Mouse (Mus musculus) hindbrain, embryonic 16.5 days (tissue): ENCODE results near the gene Ptprn2. TPM values are rescaled to one million over a fixed set of nuclear protein-coding genes. Genes with fewer than 3 reads are reported as not detected.
A peak's percentile ranks its signal among the peaks of the same experiment; 100 is the strongest.

ENCODE experiments used
- ATAC-seq: fragments of 200-750 bp; cut with Nextera tagmentation; 2 replicates; pipeline ENCODE4 v1.8.0; 2017; ENCODE audit warnings: moderate TSS enrichment, moderate library complexity
- H3K27ac ChIP-seq: fragments of 300-500 bp; sonication (generic); 2 replicates; pipeline ENCODE4 v1.5.1; 2014; ENCODE audit warnings: low read depth, mild to moderate bottlenecking, control low read depth, low read length, moderate library complexity
- H3K27me3 ChIP-seq: fragments of 300-500 bp; sonication (generic); replicated peaks from 2 replicates; pipeline ENCODE4 v1.6.1; 2014; ENCODE audit warnings: low read length; ENCODE audit not compliant: control insufficient read depth, insufficient read depth
- H3K36me3 ChIP-seq: fragments of 300-500 bp; sonication (generic); 2 replicates; pipeline ENCODE4 v1.6.1; 2014; ENCODE audit warnings: mild to moderate bottlenecking, low read length, moderate library complexity, mixed read lengths; ENCODE audit not compliant: control insufficient read depth, insufficient read depth
- H3K4me1 ChIP-seq: fragments of 300-500 bp; sonication (generic); 2 replicates; pipeline ENCODE4 v1.6.1; 2014; ENCODE audit warnings: low read depth, low read length; ENCODE audit not compliant: control insufficient read depth, insufficient read depth
- H3K4me2 ChIP-seq: fragments of 300-500 bp; sonication (generic); 2 replicates; pipeline ENCODE4 v1.6.1; 2014; ENCODE audit warnings: mild to moderate bottlenecking, low read length, control low read depth, moderate library complexity
- H3K4me3 ChIP-seq: fragments of 300-500 bp; sonication (generic); 2 replicates; pipeline ENCODE4 v1.5.1; 2014; ENCODE audit warnings: mild to moderate bottlenecking, low read length, control low read depth, moderate library complexity
- H3K9ac ChIP-seq: fragments of 300-500 bp; sonication (generic); 2 replicates; pipeline ENCODE4 v1.6.1; 2014; ENCODE audit warnings: low read depth, mild to moderate bottlenecking, control low read depth, low read length, moderate library complexity
- H3K9me3 ChIP-seq: fragments of 300-500 bp; sonication (generic); 2 replicates; pipeline ENCODE4 v1.6.1; 2014; ENCODE audit warnings: mild to moderate bottlenecking, low read length, moderate library complexity; ENCODE audit not compliant: control insufficient read depth
- WGBS: fragments of 180-500 bp; shearing (Covaris S2); extraction: QIAGEN DNeasy Blood & Tissue Kit; methylation state at CpG from one replicate; pipeline ENCODE4 v1.1.7; 2014; 5-methylcytosine and 5-hydroxymethylcytosine counted together
- polyA plus RNA-seq: library from polyadenylated mRNA; unstranded; fragments of >200 nt; fragmentation: Nextera tagmentation; extraction: Ambion mirVana; gene quantifications from 2 replicates; pipeline ENCODE4 v1.2.1, GENCODE M21; 2015

Ptprn2 gene
- polyA plus RNA-seq, 1 experiment from 2014 or later, result 11.7 TPM

- WGBS, result 59% methylated on average over 9 of the region's 9 CpGs
- H3K27ac ChIP-seq, result no peak overlapping the region
These were observed 754.6 kb downstream of the Ptprn2 start for GRCm38 (mm10) chr12:117239927-117240715.

GRCm38 (mm10) chr12:117242181-117242580 is 756.7 kb downstream of the Ptprn2 start:
- Histone ChIP-seq H3K4me1 (no peaks in the 10 kb centered on the region), H3K9ac (no peak overlapping the region), H3K36me3 (no peaks in the 10 kb centered on the region), H3K27me3 (no peaks in the 10 kb centered on the region), H3K27ac (no peak overlapping the region), H3K4me3 (no peak overlapping the region), H3K4me2 (no peak overlapping the region), H3K9me3 (no peaks in the 10 kb centered on the region)
- ATAC-seq, result no peak
- WGBS, result 38% methylated on average over 7 of the region's 7 CpGs

More at GRCm38 (mm10) chr12:117239927-117240715, 754.6 kb downstream of the Ptprn2 start:
- ATAC-seq, result peak; percentile 44; the same call in 1 of the 2 replicates
- no peak overlapping the region for H3K9ac ChIP-seq
- no peaks in the 10 kb centered on the region for H3K36me3 ChIP-seq
- H3K9me3 ChIP-seq, result no peaks in the 10 kb centered on the region
- H3K4me3 ChIP-seq, result no peak overlapping the region
- no peak overlapping the region for H3K4me2 ChIP-seq
- no peaks in the 10 kb centered on the region for H3K4me1 ChIP-seq
- H3K27me3 ChIP-seq, result no peaks in the 10 kb centered on the region

- Histone ChIP-seq H3K4me1 (no peaks in the 10 kb centered on the region; the same call in 1 of the 2 replicates), H3K36me3 (0 out of 2 replicates have a peak, but pooled peaks cover 4% of the 10 kb centered on the region), H3K9me3 (no peaks in the 10 kb centered on the region), H3K27me3 (no peaks in the 10 kb centered on the region), H3K27ac (no peak overlapping the region), H3K4me2 (no peak overlapping the region), H3K4me3 (no peak overlapping the region), H3K9ac (no peak overlapping the region)
- WGBS, result 73% methylated on average over 17 of the region's 17 CpGs
- ATAC-seq, result peak; percentile 78
These were observed 760.5 kb downstream of the Ptprn2 start for GRCm38 (mm10) chr12:117245885-117246478.

- Histone ChIP-seq H3K4me2 (no peak overlapping the region), H3K9me3 (no peaks in the 10 kb centered on the region), H3K4me1 (peaks cover 9% of the 10 kb centered on the region), H3K36me3 (peaks cover 7% of the 10 kb centered on the region; the same call in 1 of the 2 replicates), H3K4me3 (no peak overlapping the region), H3K9ac (no peak overlapping the region), H3K27ac (no peak overlapping the region), H3K27me3 (no peaks in the 10 kb centered on the region)
- ATAC-seq, result peak; percentile 41; the same call in 1 of the 2 replicates
- WGBS, result 17% methylated on average over 6 of the region's 6 CpGs
These were observed 764.9 kb downstream of the Ptprn2 start for GRCm38 (mm10) chr12:117250465-117250864.

GRCm38 (mm10) chr12:117251663-117252425 is 766.3 kb downstream of the Ptprn2 start:
- Histone ChIP-seq H3K9me3 (no peaks in the 10 kb centered on the region), H3K4me2 (no peak overlapping the region), H3K27ac (peak overlapping the region; percentile 3; the same call in 1 of the 2 replicates), H3K9ac (no peak overlapping the region), H3K27me3 (no peaks in the 10 kb centered on the region), H3K36me3 (peaks cover 7% of the 10 kb centered on the region; the same call in 1 of the 2 replicates), H3K4me3 (no peak overlapping the region), H3K4me1 (peaks cover 9% of the 10 kb centered on the region)
- no peak for ATAC-seq
- 24% methylated on average over 11 of the region's 11 CpGs for WGBS

- Histone ChIP-seq H3K36me3 (peaks cover 7% of the 10 kb centered on the region; the same call in 1 of the 2 replicates), H3K9ac (no peak overlapping the region), H3K4me2 (no peak overlapping the region), H3K9me3 (no peaks in the 10 kb centered on the region), H3K27ac (no peak overlapping the region), H3K4me1 (peaks cover 14% of the 10 kb centered on the region), H3K27me3 (no peaks in the 10 kb centered on the region), H3K4me3 (no peak overlapping the region)
- 12% methylated on average over 3 of the region's 3 CpGs for WGBS
- no peak for ATAC-seq
These were observed 766.9 kb downstream of the Ptprn2 start for GRCm38 (mm10) chr12:117252426-117252779.

GRCm38 (mm10) chr12:117254356-117254755 is 768.8 kb downstream of the Ptprn2 start:
- WGBS, result 73% methylated on average over 9 of the region's 9 CpGs
- Histone ChIP-seq H3K4me3 (no peak overlapping the region), H3K4me2 (no peak overlapping the region), H3K27me3 (no peaks in the 10 kb centered on the region), H3K36me3 (peaks cover 4% of the 10 kb centered on the region; the same call in 1 of the 2 replicates), H3K27ac (no peak overlapping the region), H3K4me1 (peaks cover 25% of the 10 kb centered on the region), H3K9me3 (no peaks in the 10 kb centered on the region), H3K9ac (no peak overlapping the region)
- ATAC-seq, result no peak

GRCm38 (mm10) chr12:117255325-117255724 is 769.8 kb downstream of the Ptprn2 start:
- H3K9ac ChIP-seq, result no peak overlapping the region
- H3K4me2 ChIP-seq, result no peak overlapping the region
- H3K4me3 ChIP-seq, result no peak overlapping the region
- no peak overlapping the region for H3K27ac ChIP-seq
- peaks cover 25% of the 10 kb centered on the region for H3K4me1 ChIP-seq
- H3K36me3 ChIP-seq, result peaks cover 3% of the 10 kb centered on the region; the same call in 1 of the 2 replicates
- no peaks in the 10 kb centered on the region for H3K27me3 ChIP-seq
- no peak for ATAC-seq
- no peaks in the 10 kb centered on the region for H3K9me3 ChIP-seq
- 24% methylated on average over 6 of the region's 6 CpGs for WGBS
